Mouse (Mus musculus): ENCODE data around the gene Txnip. TPM values are rescaled to one million over a fixed set of nuclear protein-coding genes. Genes with fewer than 3 reads are reported as not detected.

The Txnip gene
- polyA plus RNA-seq, 1 experiment: 22.7 TPM

DNA sequence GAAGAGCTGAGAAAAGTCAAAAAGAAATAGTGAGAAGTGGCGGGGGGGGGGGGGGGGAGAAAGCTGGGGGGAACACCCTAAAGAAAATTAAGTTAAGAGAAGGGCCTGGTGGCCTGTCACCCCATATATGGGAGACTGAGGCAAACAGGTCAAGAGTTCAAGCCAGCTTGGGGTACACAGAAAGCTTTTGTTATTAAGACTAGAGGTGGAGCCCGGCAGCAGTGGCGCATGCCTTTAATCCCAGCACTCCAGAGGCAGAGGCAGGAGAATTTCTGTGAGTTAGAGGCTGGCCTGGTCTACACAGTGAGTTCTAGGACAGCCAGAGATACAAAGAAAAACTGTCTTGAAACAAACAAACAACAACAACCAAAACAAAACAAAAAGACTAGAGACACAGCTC, 7.3 kb downstream of the Txnip start:
- Histone ChIP-seq H3K27me3 (replicated peaks) (peaks cover 8% of the 10 kb centered on the region), H3K9me3 (peaks cover 4% of the 10 kb centered on the region; the same call in 1 of the 2 replicates), H3K4me3 (replicated peaks) (peak overlapping the region; percentile 42), H3K36me3 (replicated peaks; ENCODE audit: low read length) (peaks cover 20% of the 10 kb centered on the region), H3K4me1 (peaks cover 72% of the 10 kb centered on the region)
- TF ChIP-seq FLI1 (IDR thresholded peaks at IDR 0.05; ENCODE audit: low read length) (no peak), GATA1 (IDR thresholded peaks at IDR 0.05; ENCODE audit: borderline replicate concordance, low read length) (no peak)

DNA sequence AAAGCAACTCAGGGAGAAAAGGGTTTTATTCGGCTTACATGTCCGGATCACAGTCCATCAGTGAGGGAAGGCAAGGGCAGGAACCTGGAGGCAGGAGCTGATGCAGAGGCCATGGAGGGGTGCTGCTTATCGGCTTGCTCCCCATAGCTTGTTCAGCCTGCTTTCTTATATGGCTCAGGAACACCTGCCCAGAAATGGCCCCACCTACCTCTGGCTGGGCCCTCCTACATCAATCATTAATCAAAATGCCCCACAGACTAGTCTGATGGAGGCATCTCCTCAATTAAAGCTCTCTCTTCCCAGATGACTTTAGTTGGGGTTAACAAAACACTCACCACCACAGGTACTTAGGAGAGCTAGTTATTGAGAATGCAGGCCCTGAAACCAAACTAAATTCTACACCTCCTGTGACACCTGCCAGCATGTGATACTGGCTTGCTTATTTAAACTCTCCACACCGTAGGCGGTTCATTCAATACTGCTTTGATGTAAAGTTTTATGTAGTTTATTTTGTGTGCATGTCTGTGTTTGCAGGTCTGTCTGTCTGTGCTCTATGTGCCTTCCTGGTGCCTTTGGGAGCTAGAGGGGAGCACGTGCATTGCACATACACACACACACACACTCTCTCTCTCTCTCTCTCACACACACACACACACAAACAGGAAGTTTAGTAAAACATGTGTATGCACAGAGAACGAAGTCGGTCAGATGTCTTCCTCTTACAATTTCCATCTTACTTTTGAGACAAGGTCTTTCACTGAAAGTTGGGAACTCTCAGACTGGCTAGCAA, 9.1 kb downstream of the Txnip start:
- no peak overlapping the region for H3K4me3 ChIP-seq (replicated peaks)

GRCm38 (mm10) chr3:96568605-96569004, 10.8 kb downstream of the Txnip start:
- H3K27me3 ChIP-seq (replicated peaks): peaks cover 8% of the 10 kb centered on the region
- TF ChIP-seq FLI1 (IDR thresholded peaks at IDR 0.05; ENCODE audit: low read length): no peak
- TF ChIP-seq GATA1 (IDR thresholded peaks at IDR 0.05; ENCODE audit: borderline replicate concordance, low read length): no peak
- H3K9me3 ChIP-seq: peaks cover 4% of the 10 kb centered on the region; the same call in 1 of the 2 replicates
- no peaks in the 10 kb centered on the region for H3K36me3 ChIP-seq (replicated peaks; ENCODE audit: low read length)
- no peak overlapping the region for H3K4me3 ChIP-seq (replicated peaks)
- peaks cover 72% of the 10 kb centered on the region for H3K4me1 ChIP-seq

More for the DNA sequence above, 9.1 kb downstream of the Txnip start:
- H3K27me3 ChIP-seq (replicated peaks): peaks cover 8% of the 10 kb centered on the region
- peaks cover 73% of the 10 kb centered on the region for H3K4me1 ChIP-seq
- H3K9me3 ChIP-seq: peaks cover 4% of the 10 kb centered on the region; the same call in 1 of the 2 replicates
- peaks cover 3% of the 10 kb centered on the region for H3K36me3 ChIP-seq (replicated peaks; ENCODE audit: low read length)
- TF ChIP-seq GATA1 (IDR thresholded peaks at IDR 0.05; ENCODE audit: borderline replicate concordance, low read length) (no peak), FLI1 (IDR thresholded peaks at IDR 0.05; ENCODE audit: low read length) (no peak)

DNA sequence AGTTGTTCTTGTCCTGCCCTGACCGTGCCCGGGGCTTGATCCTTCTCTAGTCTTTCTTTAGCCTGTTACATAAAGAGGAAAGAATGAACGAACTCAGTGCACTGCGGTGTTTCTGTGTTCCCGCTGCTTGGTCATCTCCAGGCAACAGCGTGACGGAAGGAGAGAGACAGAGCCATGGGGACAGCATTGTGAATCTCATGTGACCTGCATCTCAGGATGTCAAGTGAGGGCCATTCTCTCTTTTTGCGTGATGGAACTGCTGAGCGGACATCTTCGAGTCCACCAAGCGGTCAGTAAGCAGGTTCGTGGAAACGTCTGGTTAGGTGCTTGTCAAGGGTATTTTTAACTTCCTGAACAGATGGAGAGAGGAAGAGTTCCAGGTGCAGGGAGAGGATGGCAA, 11.7 kb downstream of the Txnip start:
- TF ChIP-seq GATA1 (IDR thresholded peaks at IDR 0.05; ENCODE audit: borderline replicate concordance, low read length): no peak
- no peak for TF ChIP-seq FLI1 (IDR thresholded peaks at IDR 0.05; ENCODE audit: low read length)
- Histone ChIP-seq H3K4me1 (peaks cover 63% of the 10 kb centered on the region), H3K27me3 (replicated peaks) (peaks cover 8% of the 10 kb centered on the region), H3K9me3 (peaks cover 4% of the 10 kb centered on the region; the same call in 1 of the 2 replicates), H3K36me3 (replicated peaks; ENCODE audit: low read length) (no peaks in the 10 kb centered on the region), H3K4me3 (replicated peaks) (no peak overlapping the region)

DNA sequence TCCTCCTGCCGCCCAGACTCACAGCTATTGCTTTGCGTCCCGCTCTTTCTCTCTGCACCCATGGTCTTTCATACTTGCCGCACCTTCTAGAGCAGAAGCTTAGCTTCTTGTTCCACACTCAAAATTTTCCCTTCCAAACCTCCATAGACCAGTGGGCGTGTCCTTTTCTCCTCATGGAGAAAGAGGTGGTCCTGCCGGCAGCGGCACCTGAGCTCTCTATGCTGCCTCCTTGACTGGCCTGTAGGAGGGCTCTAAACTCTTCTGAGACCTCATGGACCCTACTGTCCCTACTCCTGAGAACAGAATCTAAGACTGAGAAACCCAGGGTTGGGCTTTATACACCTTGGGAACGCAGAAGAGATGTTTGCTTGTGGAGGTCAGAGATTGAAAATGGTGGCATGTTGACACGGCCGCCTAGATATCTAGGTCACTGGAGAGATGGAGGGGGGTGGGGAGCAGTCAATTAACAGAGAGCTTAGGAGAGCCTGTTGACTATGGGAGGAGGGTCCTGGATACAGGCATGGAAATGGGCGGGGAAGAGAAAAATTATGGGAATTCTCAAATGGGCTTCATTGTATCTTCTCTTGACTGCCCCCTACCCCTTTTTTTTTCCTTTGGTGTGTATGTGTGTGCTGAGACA, 12.3 kb downstream of the Txnip start:
- Histone ChIP-seq H3K36me3 (replicated peaks; ENCODE audit: low read length) (no peaks in the 10 kb centered on the region), H3K27me3 (replicated peaks) (peaks cover 8% of the 10 kb centered on the region), H3K9me3 (peaks cover 4% of the 10 kb centered on the region; the same call in 1 of the 2 replicates), H3K4me3 (replicated peaks) (no peak overlapping the region), H3K4me1 (peaks cover 57% of the 10 kb centered on the region)
- TF ChIP-seq FLI1 (IDR thresholded peaks at IDR 0.05; ENCODE audit: low read length): no peak
- no peak for TF ChIP-seq GATA1 (IDR thresholded peaks at IDR 0.05; ENCODE audit: borderline replicate concordance, low read length)

- TF ChIP-seq FLI1 (IDR thresholded peaks at IDR 0.05; ENCODE audit: low read length): no peak
- no peak for TF ChIP-seq GATA1 (IDR thresholded peaks at IDR 0.05; ENCODE audit: borderline replicate concordance, low read length)
- Histone ChIP-seq H3K27me3 (replicated peaks) (peaks cover 8% of the 10 kb centered on the region), H3K36me3 (replicated peaks; ENCODE audit: low read length) (no peaks in the 10 kb centered on the region), H3K9me3 (peaks cover 4% of the 10 kb centered on the region; the same call in 1 of the 2 replicates), H3K4me1 (peaks cover 55% of the 10 kb centered on the region), H3K4me3 (replicated peaks) (peak overlapping the region; percentile 14)
Observed at GRCm38 (mm10) chr3:96570643-96571042, 12.9 kb downstream of the Txnip start.

- no peak for TF ChIP-seq GATA1 (IDR thresholded peaks at IDR 0.05; ENCODE audit: borderline replicate concordance, low read length)
- no peak for TF ChIP-seq FLI1 (IDR thresholded peaks at IDR 0.05; ENCODE audit: low read length)
- peaks cover 8% of the 10 kb centered on the region for H3K27me3 ChIP-seq (replicated peaks)
- H3K4me3 ChIP-seq (replicated peaks): no peak overlapping the region
- peaks cover 3% of the 10 kb centered on the region; the same call in 1 of the 2 replicates for H3K9me3 ChIP-seq
- H3K4me1 ChIP-seq: peaks cover 56% of the 10 kb centered on the region
- H3K36me3 ChIP-seq (replicated peaks; ENCODE audit: low read length): no peaks in the 10 kb centered on the region
Observed at GRCm38 (mm10) chr3:96571336-96571735, 13.6 kb downstream of the Txnip start.

GRCm38 (mm10) chr3:96571896-96572698, 14.3 kb downstream of the Txnip start:
- H3K4me1 ChIP-seq: peaks cover 57% of the 10 kb centered on the region
- no peaks in the 10 kb centered on the region for H3K9me3 ChIP-seq
- TF ChIP-seq GATA1 (IDR thresholded peaks at IDR 0.05; ENCODE audit: borderline replicate concordance, low read length) (no peak), FLI1 (IDR thresholded peaks at IDR 0.05; ENCODE audit: low read length) (no peak)
- no peaks in the 10 kb centered on the region for H3K36me3 ChIP-seq (replicated peaks; ENCODE audit: low read length)
- H3K27me3 ChIP-seq (replicated peaks): peaks cover 8% of the 10 kb centered on the region
- H3K4me3 ChIP-seq (replicated peaks): no peak overlapping the region

Measured in megakaryocyte, embryonic 14.5 days (primary cell).